Mouse (Mus musculus) ES-E14 (cell line): ENCODE measurements around the gene Apobec3.

Source experiments
- CHD2 ChIP-seq: IDR thresholded peaks from 2 replicates; pipeline ENCODE4 v1.6.1; 2014; ENCODE audit warnings: mild to moderate bottlenecking, low read depth, low read length, inconsistent platforms
- HCFC1 ChIP-seq: IDR thresholded peaks from 2 replicates; pipeline ENCODE4 v1.6.1; 2012; ENCODE audit warnings: low read length, inconsistent platforms, borderline replicate concordance; ENCODE audit not compliant: insufficient read depth
- MAFK ChIP-seq: IDR thresholded peaks from 2 replicates; pipeline ENCODE4 v1.6.1; 2014; ENCODE audit warnings: mild to moderate bottlenecking, low read depth, low read length, inconsistent platforms; ENCODE audit not compliant: insufficient read depth
- ZNF384 ChIP-seq: IDR thresholded peaks from 2 replicates; pipeline ENCODE4 v1.6.1; 2012; ENCODE audit warnings: low read depth, low read length, inconsistent platforms

DNA sequence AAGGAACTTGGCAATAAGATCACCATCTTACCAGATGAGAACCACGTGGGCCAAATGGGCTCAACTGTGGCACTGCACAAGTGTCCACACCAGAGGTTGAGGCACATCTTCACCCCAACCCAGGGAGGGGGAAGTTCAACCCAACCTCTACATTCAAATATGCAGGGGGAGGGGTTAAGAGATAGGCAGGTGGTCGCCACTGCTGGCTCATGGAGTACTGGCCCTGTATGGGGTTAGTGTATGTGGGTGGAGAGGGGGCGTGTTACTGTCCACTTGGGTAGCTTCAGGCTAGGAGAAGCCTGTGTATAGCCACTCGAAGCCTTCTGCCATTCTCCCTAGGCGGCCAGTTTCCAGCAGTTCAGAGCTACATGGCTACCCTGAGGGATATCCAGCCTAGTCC is 24.7 kb downstream of the Apobec3 start:
- no peak for TF ChIP-seq HCFC1
- no peak for TF ChIP-seq ZNF384
- no peak for TF ChIP-seq MAFK
- no peak for TF ChIP-seq CHD2
